Mouse (Mus musculus) spleen, postnatal 10 days (tissue): ENCODE measurements at regions not wholly inside any gene's neighbourhood (a gene's known extent, or its start where the extent isn't known, plus 50 kb on each side); places are given as distances from the start of the nearest gene placed in this dataset.
A peak's percentile ranks its signal among the peaks of the same experiment; 100 is the strongest.

Experiments used
- DNase-seq, 2 experiments: peaks; one replicate each; pipeline ENCODE4 v3.0.0; 2021 to 2022; ENCODE audit warnings: low spot score in 2 of 2

GRCm38 (mm10) chr11:31781605-31782004 is 90.4 kb upstream of the Cpeb4 start:
- no peak for DNase-seq

GRCm38 (mm10) chr11:31783506-31784063 is 88.4 kb upstream of the Cpeb4 start:
- no peak for DNase-seq

GRCm38 (mm10) chr11:31784332-31784901 is 87.6 kb upstream of the Cpeb4 start:
- DNase-seq: no peak

- no peak for DNase-seq
These were observed 86.9 kb upstream of the Cpeb4 start for GRCm38 (mm10) chr11:31785160-31785559.

- DNase-seq: no peak
These were observed 84.6 kb upstream of the Cpeb4 start for GRCm38 (mm10) chr11:31787376-31787775.

- DNase-seq: no peak
These were observed 83.9 kb upstream of the Cpeb4 start for GRCm38 (mm10) chr11:31787917-31788703.

- no peak for DNase-seq
These were observed 82.0 kb upstream of the Cpeb4 start for GRCm38 (mm10) chr11:31789967-31790366.

GRCm38 (mm10) chr11:31791264-31791663 is 80.7 kb upstream of the Cpeb4 start:
- no peak for DNase-seq

- DNase-seq: no peak
These were observed 76.9 kb upstream of the Cpeb4 start for GRCm38 (mm10) chr11:31795084-31795483.

GRCm38 (mm10) chr11:31796245-31796644 is 75.8 kb upstream of the Cpeb4 start:
- DNase-seq: no peak

GRCm38 (mm10) chr11:31801575-31801974 is 70.4 kb upstream of the Cpeb4 start:
- no peak for DNase-seq

- peak; percentile 55 to 56 for DNase-seq
These were observed 68.6 kb upstream of the Cpeb4 start for GRCm38 (mm10) chr11:31803319-31803891.

- no peak for DNase-seq
These were observed 67.5 kb upstream of the Cpeb4 start for GRCm38 (mm10) chr11:31804518-31804917.

- DNase-seq: peak in 1 of 2 experiments; percentile 52
These were observed 64.4 kb upstream of the Cpeb4 start for GRCm38 (mm10) chr11:31807461-31808215.

- DNase-seq: no peak
These were observed 63.7 kb upstream of the Cpeb4 start for GRCm38 (mm10) chr11:31808216-31808838.

GRCm38 (mm10) chr11:31810011-31810786 is 61.8 kb upstream of the Cpeb4 start:
- DNase-seq: no peak

GRCm38 (mm10) chr11:31812215-31812614 is 59.8 kb upstream of the Cpeb4 start:
- DNase-seq: peak; percentile 72 to 87

GRCm38 (mm10) chr11:31814616-31815015 is 57.4 kb upstream of the Cpeb4 start:
- peak in 1 of 2 experiments; percentile 64 for DNase-seq

- no peak for DNase-seq
These were observed 56.0 kb upstream of the Cpeb4 start for GRCm38 (mm10) chr11:31815855-31816488.

- DNase-seq: no peak
These were observed 54.0 kb upstream of the Cpeb4 start for GRCm38 (mm10) chr11:31818032-31818431.
